Mouse (Mus musculus) kidney, postnatal 0 days (tissue): ENCODE data around the gene C1qtnf5. TPM values are rescaled to one million over a fixed set of nuclear protein-coding genes. Genes with fewer than 3 reads are reported as not detected.
A peak's percentile ranks its signal among the peaks of the same experiment; 100 is the strongest.

Source experiments
- ATAC-seq: fragments of 200-750 bp; cut with Nextera tagmentation; replicated peaks from 2 replicates; pipeline ENCODE4 v1.8.0; 2017; ENCODE audit warnings: low read depth, moderate number of reproducible peaks, moderate TSS enrichment, moderate library complexity; ENCODE audit not compliant: low FRiP score
- DNase-seq: peaks from one replicate; pipeline ENCODE4 v3.0.0-alpha.2; 2016; ENCODE audit warnings: low spot score
- H3K27ac ChIP-seq: fragments of 300-500 bp; sonication (generic); 2 replicates; pipeline ENCODE4 v1.5.1; 2014; ENCODE audit warnings: mild to moderate bottlenecking
- H3K27me3 ChIP-seq: fragments of 300-500 bp; sonication (generic); 2 replicates; pipeline ENCODE4 v1.6.1; 2014; ENCODE audit warnings: low read length, mixed read lengths; ENCODE audit not compliant: insufficient read depth
- H3K36me3 ChIP-seq: fragments of 300-500 bp; sonication (generic); 2 replicates; pipeline ENCODE4 v1.6.1; 2014; ENCODE audit warnings: low read length, mixed read lengths; ENCODE audit not compliant: insufficient read depth
- H3K4me1 ChIP-seq: fragments of 300-500 bp; sonication (generic); replicated peaks from 2 replicates; pipeline ENCODE4 v1.6.1; 2014; ENCODE audit warnings: antibody characterized with exemption, low read length, mixed read lengths; ENCODE audit not compliant: insufficient read depth
- H3K4me2 ChIP-seq: fragments of 300-500 bp; sonication (generic); 2 replicates; pipeline ENCODE4 v1.6.1; 2014; ENCODE audit warnings: mild to moderate bottlenecking, low read length, moderate library complexity, mixed read lengths
- H3K4me3 ChIP-seq: fragments of 300-500 bp; sonication (generic); replicated peaks from 2 replicates; pipeline ENCODE4 v1.5.1; 2014; ENCODE audit warnings: low read depth, low read length
- H3K9ac ChIP-seq: fragments of 300-500 bp; sonication (generic); 2 replicates; pipeline ENCODE4 v1.6.1; 2014; ENCODE audit warnings: low read depth, low read length
- H3K9me3 ChIP-seq: fragments of 300-500 bp; sonication (generic); replicated peaks from 2 replicates; pipeline ENCODE4 v1.6.1; 2016; ENCODE audit warnings: low read length, inconsistent platforms, mixed read lengths
- CTCF ChIP-seq: IDR thresholded peaks from 2 replicates; pipeline ENCODE4 v1.5.1; 2016; ENCODE audit warnings: antibody characterized with exemption, low read depth, mild to moderate bottlenecking, moderate library complexity
- WGBS: fragments of 180-500 bp; shearing (Covaris S2); extraction: QIAGEN DNeasy Blood & Tissue Kit; methylation state at CpG from one replicate; pipeline ENCODE4 v1.1.7; 2014; 5-methylcytosine and 5-hydroxymethylcytosine counted together
- polyA plus RNA-seq: library from polyadenylated mRNA; unstranded; fragments of >200 nt; fragmentation: Nextera tagmentation; extraction: Ambion mirVana; gene quantifications from 2 replicates; pipeline ENCODE4 v1.2.1, GENCODE M21; 2015

Gene C1qtnf5
- polyA plus RNA-seq, 1 experiment from 2014 or later: 12.3 TPM

DNA sequence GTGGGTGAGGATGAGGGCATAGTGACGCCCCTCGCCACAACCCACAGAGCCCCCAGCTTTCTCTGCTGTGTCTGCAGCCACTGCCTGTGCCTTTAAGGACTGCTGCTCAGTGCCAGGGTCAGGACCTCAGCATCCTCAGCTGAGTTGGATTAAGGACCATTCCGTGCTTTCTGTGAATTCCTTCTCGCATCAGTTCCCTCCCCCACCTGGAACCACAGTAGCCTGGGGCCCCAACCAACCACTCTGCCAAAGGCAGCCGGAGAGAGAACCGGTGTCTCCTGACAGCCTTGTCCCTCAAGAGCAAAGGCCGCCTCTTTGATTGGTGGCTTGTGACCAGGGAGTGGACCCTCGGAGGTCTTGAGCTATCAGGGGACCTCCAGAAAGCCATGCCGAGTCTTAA lies 5.6 kb upstream of the C1qtnf5 start, which contains the start of gene Mfrp:
Gene Mfrp (plus strand): TSS at position 240 of the 400 bp plus-strand sequence.
- no peak within 1 kb of the TSS for H3K4me3 ChIP-seq
- no peak for TF ChIP-seq CTCF

DNA sequence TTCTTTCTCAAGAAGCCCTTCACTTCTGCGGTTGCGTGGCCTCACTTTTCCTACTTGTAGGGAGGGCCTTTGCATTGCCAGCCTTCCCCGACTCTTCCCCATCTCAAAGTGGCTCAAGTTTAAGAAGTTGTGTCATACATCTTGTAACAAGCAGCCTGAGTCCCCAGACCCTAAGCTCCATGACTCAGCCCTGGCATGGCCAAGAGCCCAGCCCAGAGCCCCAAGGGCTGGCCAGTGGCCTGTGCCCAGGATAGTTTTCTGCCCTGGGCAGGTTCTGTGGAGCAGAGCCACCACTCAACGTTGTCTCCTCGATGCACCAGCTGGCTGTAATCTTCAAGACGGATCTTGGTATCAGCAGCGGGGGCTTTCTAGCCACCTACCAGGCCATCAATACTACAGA lies 2.2 kb upstream of the C1qtnf5 start:
- DNase-seq: no peak
- H3K9ac ChIP-seq: no peak overlapping the region
- no peaks in the 10 kb centered on the region for H3K36me3 ChIP-seq
- no peaks in the 10 kb centered on the region for H3K9me3 ChIP-seq
- no peaks in the 10 kb centered on the region for H3K27me3 ChIP-seq
- no peak overlapping the region for H3K27ac ChIP-seq
- no peak for TF ChIP-seq CTCF
- no peak overlapping the region for H3K4me3 ChIP-seq
- H3K4me2 ChIP-seq: no peak overlapping the region
- peaks cover 38% of the 10 kb centered on the region for H3K4me1 ChIP-seq
- ATAC-seq: no peak
- WGBS: 87% methylated on average over 7 of the region's 7 CpGs

More for the DNA sequence above, 5.6 kb upstream of the C1qtnf5 start, which contains the start of gene Mfrp:
- no peak for DNase-seq
- 0 out of 2 replicates have a peak, but pooled peaks have one; percentile 6 for ATAC-seq
- Histone ChIP-seq H3K27ac (no peak within 1 kb of the TSS), H3K4me2 (no peak within 1 kb of the TSS), H3K4me1 (peaks cover 6% of the 10 kb centered on the region; the same call in 1 of the 2 replicates), H3K9ac (no peak within 1 kb of the TSS), H3K9me3 (no peaks in the 10 kb centered on the region), H3K27me3 (no peaks in the 10 kb centered on the region), H3K36me3 (no peaks in the 10 kb centered on the region)
- 41% methylated on average over 9 of the region's 9 CpGs for WGBS

DNA sequence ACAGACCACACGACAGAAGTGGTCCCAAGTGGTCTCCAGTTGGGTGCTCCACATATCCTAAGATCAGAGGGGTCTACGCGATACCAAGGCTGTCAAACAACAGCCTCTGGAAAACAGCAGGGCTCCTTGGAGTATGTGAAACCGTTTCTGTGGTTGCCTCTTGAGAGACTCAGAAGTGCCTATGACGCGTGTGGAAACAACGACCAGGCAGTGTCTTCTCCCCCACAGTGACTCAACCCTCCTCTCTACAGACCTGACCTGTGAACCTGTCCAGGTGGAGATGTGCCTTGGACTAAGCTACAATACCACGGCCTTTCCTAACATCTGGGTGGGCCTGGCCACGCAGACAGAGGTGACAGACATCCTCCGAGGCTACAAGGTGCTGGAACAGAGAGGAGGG lies 1.3 kb upstream of the C1qtnf5 start:
- Histone ChIP-seq H3K27ac (no peak overlapping the region), H3K27me3 (no peaks in the 10 kb centered on the region), H3K4me3 (no peak overlapping the region), H3K9me3 (no peaks in the 10 kb centered on the region), H3K4me1 (peaks cover 45% of the 10 kb centered on the region), H3K4me2 (no peak overlapping the region), H3K9ac (no peak overlapping the region), H3K36me3 (no peaks in the 10 kb centered on the region)
- 69% methylated on average over 10 of the region's 10 CpGs for WGBS
- ATAC-seq (no peak), DNase-seq (no peak)
- TF ChIP-seq CTCF: no peak

DNA sequence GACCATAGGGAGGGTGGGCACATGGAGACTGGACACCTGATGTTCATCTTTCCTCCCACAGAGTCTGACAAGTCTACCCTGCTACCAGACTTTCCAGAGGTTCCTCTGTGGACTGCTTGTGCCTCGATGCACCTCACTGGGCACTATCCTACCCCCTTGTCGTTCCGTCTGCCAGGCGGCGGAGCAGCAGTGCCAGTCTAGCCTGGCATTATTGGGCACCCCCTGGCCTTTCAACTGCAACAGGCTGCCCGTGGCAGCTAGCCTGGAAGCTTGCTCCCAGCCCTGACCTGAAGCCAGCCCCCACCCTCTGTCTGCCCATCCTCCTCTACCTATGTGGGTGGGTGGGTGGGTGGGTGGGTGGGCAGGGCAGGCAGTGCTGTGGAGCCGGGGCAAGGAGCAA lies 863 bp upstream of the C1qtnf5 start:
- Histone ChIP-seq H3K9ac (0 out of 2 replicates have a peak overlapping the region, but pooled peaks have one; percentile 35), H3K27me3 (no peaks in the 10 kb centered on the region), H3K27ac (no peak overlapping the region), H3K4me3 (no peak overlapping the region), H3K9me3 (no peaks in the 10 kb centered on the region), H3K36me3 (no peaks in the 10 kb centered on the region), H3K4me1 (peaks cover 45% of the 10 kb centered on the region), H3K4me2 (no peak overlapping the region)
- 73% methylated on average over 7 of the region's 7 CpGs for WGBS
- no peak for ATAC-seq
- no peak for TF ChIP-seq CTCF
- DNase-seq: no peak

DNA sequence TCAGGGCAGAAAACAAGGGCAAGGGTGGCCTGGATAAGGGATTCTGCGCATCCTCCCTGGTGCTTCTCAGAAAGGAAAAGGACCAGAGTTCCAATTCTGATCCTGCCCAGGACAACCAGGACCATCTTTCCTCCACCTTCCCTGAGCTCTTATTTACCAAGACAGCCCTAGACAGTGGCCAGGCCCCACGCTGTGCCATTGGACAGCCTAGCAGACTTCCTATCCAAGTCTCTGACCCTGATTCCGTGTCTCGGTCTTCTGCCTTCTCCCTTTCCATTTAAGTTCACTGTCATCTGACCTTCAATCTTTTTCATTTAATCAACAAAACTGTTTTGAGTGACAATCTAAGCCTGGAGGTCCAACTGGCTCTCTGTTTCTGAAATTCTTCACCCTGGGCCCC lies 449 bp upstream of the C1qtnf5 start:
- 65% methylated on average over 4 of the region's 4 CpGs for WGBS
- peak overlapping the region; percentile 63; the same call in 1 of the 2 replicates for H3K27ac ChIP-seq
- H3K9ac ChIP-seq: 0 out of 2 replicates have a peak overlapping the region, but pooled peaks have one; percentile 35

DNA sequence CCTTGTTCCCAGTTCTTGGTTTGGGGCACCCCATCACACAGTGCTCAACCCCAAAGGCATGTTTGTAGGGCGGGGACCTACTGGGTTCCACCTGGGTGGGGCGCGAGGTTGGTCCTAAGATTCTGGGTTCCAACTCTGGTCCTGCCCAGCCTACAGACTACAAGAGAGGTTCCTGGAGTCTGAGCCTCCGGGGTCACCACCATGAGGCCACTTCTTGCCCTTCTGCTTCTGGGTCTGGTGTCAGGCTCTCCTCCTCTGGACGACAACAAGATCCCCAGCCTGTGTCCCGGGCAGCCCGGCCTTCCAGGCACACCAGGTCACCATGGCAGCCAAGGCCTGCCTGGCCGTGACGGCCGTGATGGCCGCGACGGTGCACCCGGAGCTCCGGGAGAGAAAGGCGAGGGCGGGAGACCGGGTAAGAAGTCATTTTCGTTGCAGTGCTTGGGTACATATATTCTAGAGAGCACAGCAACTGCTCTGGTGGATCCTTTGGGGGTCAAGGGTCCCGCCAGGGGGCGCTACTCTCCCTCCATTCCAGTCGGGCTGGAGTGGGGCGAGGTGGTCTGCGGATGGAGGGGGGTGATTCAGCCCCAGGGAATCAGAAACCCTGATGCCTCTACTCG lies 623 bp downstream of the C1qtnf5 start:
- TF ChIP-seq CTCF: peak; percentile 57
- Histone ChIP-seq H3K27ac (peak overlapping the region; percentile 63), H3K4me1 (peaks cover 45% of the 10 kb centered on the region), H3K9ac (0 out of 2 replicates have a peak overlapping the region, but pooled peaks have one; percentile 31), H3K9me3 (no peaks in the 10 kb centered on the region), H3K27me3 (no peaks in the 10 kb centered on the region), H3K4me3 (0 out of 2 replicates have a peak overlapping the region, but pooled peaks have one; percentile 0), H3K4me2 (peak overlapping the region; percentile 45), H3K36me3 (no peaks in the 10 kb centered on the region)
- 29% methylated on average over 25 of the region's 25 CpGs for WGBS
- peak; percentile 14; the same call in 1 of the 2 replicates for ATAC-seq
- DNase-seq: no peak

More for the DNA sequence above, 449 bp upstream of the C1qtnf5 start:
- TF ChIP-seq CTCF: no peak
- Histone ChIP-seq H3K27me3 (no peaks in the 10 kb centered on the region), H3K4me2 (no peak overlapping the region), H3K4me3 (no peak overlapping the region), H3K4me1 (peaks cover 45% of the 10 kb centered on the region), H3K36me3 (no peaks in the 10 kb centered on the region), H3K9me3 (no peaks in the 10 kb centered on the region)
- DNase-seq (no peak), ATAC-seq (no peak)
